Mouse (Mus musculus) stomach, postnatal 0 days (tissue): Measurements from ENCODE around the gene Zfyve21. TPM values are rescaled to one million over a fixed set of nuclear protein-coding genes. Genes with fewer than 3 reads are reported as not detected.
A peak's percentile ranks its signal among the peaks of the same experiment; 100 is the strongest.

Source experiments
- ATAC-seq: fragments of 200-750 bp; cut with Nextera tagmentation; 2 replicates; pipeline ENCODE4 v1.8.0; 2017; ENCODE audit not compliant: low FRiP score, low TSS enrichment
- DNase-seq: peaks from one replicate; pipeline ENCODE4 v3.0.0-alpha.2; 2016; ENCODE audit warnings: low spot score
- H3K27ac ChIP-seq: fragments of 300-500 bp; sonication (generic); replicated peaks from 2 replicates; pipeline ENCODE4 v1.5.1; 2014; ENCODE audit warnings: mild to moderate bottlenecking, control low read depth
- H3K27me3 ChIP-seq: fragments of 300-500 bp; sonication (generic); 2 replicates; pipeline ENCODE4 v1.6.1; 2014; ENCODE audit warnings: low read length; ENCODE audit not compliant: control insufficient read depth, insufficient read depth
- H3K36me3 ChIP-seq: fragments of 300-500 bp; sonication (generic); 2 replicates; pipeline ENCODE4 v1.6.1; 2014; ENCODE audit warnings: low read length, mixed read lengths; ENCODE audit not compliant: control insufficient read depth, insufficient read depth
- H3K4me1 ChIP-seq: fragments of 300-500 bp; sonication (generic); replicated peaks from 2 replicates; pipeline ENCODE4 v1.6.1; 2014; ENCODE audit warnings: antibody characterized with exemption; ENCODE audit not compliant: control insufficient read depth, insufficient read depth
- H3K4me2 ChIP-seq: fragments of 300-500 bp; sonication (generic); replicated peaks from 2 replicates; pipeline ENCODE4 v1.6.1; 2014; ENCODE audit warnings: low read depth, mild to moderate bottlenecking, control low read depth, moderate library complexity
- H3K4me3 ChIP-seq: fragments of 300-500 bp; sonication (generic); 2 replicates; pipeline ENCODE4 v1.5.1; 2014; ENCODE audit warnings: low read depth, low read length, control low read depth
- H3K9ac ChIP-seq: fragments of 300-500 bp; sonication (generic); 2 replicates; pipeline ENCODE4 v1.6.1; 2014; ENCODE audit warnings: mild to moderate bottlenecking, low read length, control low read depth, mixed read lengths
- H3K9me3 ChIP-seq: fragments of 300-500 bp; sonication (generic); 2 replicates; pipeline ENCODE4 v1.6.1; 2016; ENCODE audit warnings: low read length; ENCODE audit not compliant: control insufficient read depth
- CTCF ChIP-seq: IDR thresholded peaks from 2 replicates; pipeline ENCODE4 v1.5.1; 2016; ENCODE audit warnings: antibody characterized with exemption, low read depth, mild to moderate bottlenecking, moderate library complexity
- EP300 ChIP-seq: optimal IDR thresholded peaks from 2 replicates; pipeline ENCODE3; 2016; ENCODE audit warnings: antibody characterized with exemption
- WGBS: fragments of 180-500 bp; shearing (Covaris S2); extraction: QIAGEN DNeasy Blood & Tissue Kit; methylation state at CpG from one replicate; pipeline ENCODE4 v1.1.7; 2014; 5-methylcytosine and 5-hydroxymethylcytosine counted together
- polyA plus RNA-seq: library from polyadenylated mRNA; unstranded; fragments of >200 nt; fragmentation: Nextera tagmentation; extraction: Ambion mirVana; gene quantifications from 2 replicates; pipeline ENCODE4 v1.2.1, GENCODE M21; 2015

Gene Zfyve21
- polyA plus RNA-seq, 1 experiment from 2014 or later = 72.0 TPM

DNA sequence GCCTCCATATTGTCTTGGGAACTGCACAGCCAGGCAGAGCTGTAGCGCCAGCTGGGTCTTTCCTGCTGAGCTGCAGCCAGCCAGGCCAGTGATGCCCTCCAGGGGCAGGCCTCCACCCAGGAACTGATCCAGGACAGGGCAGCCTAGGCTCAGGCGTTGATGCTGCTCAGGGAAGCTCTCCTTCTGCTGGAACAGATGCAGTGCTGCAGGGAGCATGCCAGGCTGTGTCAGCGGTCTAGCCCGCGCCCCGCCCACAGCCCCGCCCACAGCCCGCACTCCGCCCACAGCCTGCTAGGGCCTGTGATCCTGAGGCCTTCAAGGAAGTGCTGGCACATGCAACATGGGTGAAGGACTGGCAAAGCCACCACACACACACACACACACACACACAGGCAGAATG is 4.2 kb upstream of the Zfyve21 start:
- H3K4me3 ChIP-seq = no peak overlapping the region
- TF ChIP-seq CTCF (peak; percentile 63), EP300 (no peak)
- H3K27ac ChIP-seq = peak overlapping the region; percentile 67
- H3K36me3 ChIP-seq = peaks cover 16% of the 10 kb centered on the region
- 3% methylated on average over 9 of the region's 9 CpGs for WGBS
- peak overlapping the region; percentile 13; the same call in 1 of the 2 replicates for H3K9ac ChIP-seq
- ATAC-seq (peak; percentile 76), DNase-seq (peak; percentile 96)
- no peaks in the 10 kb centered on the region for H3K9me3 ChIP-seq
- no peaks in the 10 kb centered on the region for H3K27me3 ChIP-seq
- H3K4me2 ChIP-seq = peak overlapping the region; percentile 9; the same call in 1 of the 2 replicates
- peaks cover 2% of the 10 kb centered on the region; the same call in 1 of the 2 replicates for H3K4me1 ChIP-seq

DNA sequence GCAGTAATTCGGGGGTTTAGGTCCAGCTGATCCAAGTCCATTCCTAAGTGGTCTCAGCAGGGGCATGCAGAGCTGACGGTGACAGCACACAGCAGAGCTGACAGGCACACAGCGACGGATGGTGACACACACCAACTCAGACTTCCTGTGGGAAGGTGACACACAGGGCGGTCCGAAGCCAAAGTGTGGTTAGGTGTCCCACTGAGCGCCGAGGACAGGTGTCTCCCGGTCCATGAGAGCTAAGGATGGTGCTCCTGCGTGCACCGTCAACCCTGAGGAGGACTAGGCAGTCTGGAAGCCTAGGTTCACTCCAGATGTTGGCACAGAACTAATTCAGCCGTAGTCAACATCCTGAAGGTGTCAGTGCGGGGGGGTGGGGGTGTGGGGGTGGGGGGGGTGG is 1.9 kb upstream of the Zfyve21 start:
- WGBS = 86% methylated on average over 12 of the region's 13 CpGs
- Histone ChIP-seq H3K27ac (no peak overlapping the region), H3K4me2 (no peak overlapping the region), H3K4me3 (no peak overlapping the region), H3K36me3 (0 out of 2 replicates have a peak, but pooled peaks cover 4% of the 10 kb centered on the region), H3K27me3 (no peaks in the 10 kb centered on the region), H3K9ac (no peak overlapping the region), H3K4me1 (peaks cover 8% of the 10 kb centered on the region), H3K9me3 (no peaks in the 10 kb centered on the region)
- DNase-seq = no peak
- no peak for TF ChIP-seq EP300
- no peak for TF ChIP-seq CTCF
- ATAC-seq = no peak

DNA sequence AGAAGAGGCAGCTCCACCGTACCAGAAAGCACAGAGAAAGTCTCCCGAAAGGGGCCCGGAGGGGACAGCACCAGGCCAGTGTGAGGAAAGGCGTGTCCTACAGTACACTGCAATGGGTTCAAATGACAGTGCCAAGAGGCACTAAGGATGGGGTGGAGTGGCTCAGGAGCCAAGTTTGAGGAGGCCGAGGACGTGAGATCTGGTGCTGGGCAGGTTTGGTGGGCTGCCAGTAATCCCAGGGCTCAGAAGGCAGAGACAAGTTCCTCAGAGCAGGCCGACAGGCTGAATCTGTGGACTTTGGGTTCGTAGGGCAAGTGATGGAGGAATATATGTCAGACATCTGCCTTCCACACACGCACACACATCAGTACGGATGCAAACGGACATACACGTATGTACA is 1.4 kb upstream of the Zfyve21 start:
- TF ChIP-seq EP300 = no peak
- TF ChIP-seq CTCF = no peak
- Histone ChIP-seq H3K9me3 (no peaks in the 10 kb centered on the region), H3K4me3 (peak overlapping the region; percentile 66; the same call in 1 of the 2 replicates), H3K9ac (no peak overlapping the region), H3K4me1 (peaks cover 8% of the 10 kb centered on the region), H3K27ac (no peak overlapping the region), H3K27me3 (no peaks in the 10 kb centered on the region), H3K36me3 (0 out of 2 replicates have a peak, but pooled peaks cover 4% of the 10 kb centered on the region), H3K4me2 (peak overlapping the region; percentile 82)
- ATAC-seq = no peak
- DNase-seq = no peak
- 56% methylated on average over 12 of the region's 12 CpGs for WGBS

DNA sequence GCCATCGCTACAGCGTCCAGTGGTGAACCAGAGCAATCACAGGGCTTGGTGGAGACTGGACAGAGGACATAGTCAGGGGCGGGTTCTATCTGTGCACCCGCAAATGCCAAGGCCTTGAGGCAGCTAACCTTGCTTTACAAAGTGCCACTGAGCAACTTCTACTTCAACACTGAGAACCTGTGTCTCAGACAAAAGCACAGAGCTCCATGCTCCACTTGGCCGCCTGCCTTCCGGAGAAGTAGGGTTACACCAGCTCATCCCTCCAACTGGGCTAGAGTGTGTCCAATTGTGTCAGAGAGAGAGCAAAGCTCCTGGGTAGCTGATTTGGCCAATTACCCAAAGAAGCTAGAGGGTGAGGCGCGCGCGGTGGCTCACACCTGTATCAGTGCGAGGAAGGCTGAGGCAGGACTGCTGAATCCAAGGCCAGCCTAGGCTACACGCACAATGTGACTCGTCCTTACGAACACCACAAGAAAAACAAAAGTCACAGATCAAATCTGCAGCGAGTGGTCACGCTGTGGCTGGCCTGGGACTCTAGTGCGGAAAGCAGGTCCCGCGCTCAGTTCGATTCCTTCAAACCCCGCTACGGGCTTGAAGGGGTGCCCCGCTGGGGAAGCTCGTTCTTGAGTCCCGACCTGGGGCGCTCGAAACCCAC is 732 bp upstream of the Zfyve21 start:
- no peaks in the 10 kb centered on the region for H3K27me3 ChIP-seq
- DNase-seq (no peak), ATAC-seq (no peak)
- no peaks in the 10 kb centered on the region for H3K9me3 ChIP-seq
- H3K4me3 ChIP-seq = peak overlapping the region; percentile 66
- H3K27ac ChIP-seq = peak overlapping the region; percentile 30; the same call in 1 of the 2 replicates
- TF ChIP-seq CTCF = no peak
- TF ChIP-seq EP300 = no peak
- peaks cover 8% of the 10 kb centered on the region for H3K4me1 ChIP-seq
- H3K36me3 ChIP-seq = no peaks in the 10 kb centered on the region
- peak overlapping the region; percentile 67 for H3K9ac ChIP-seq
- H3K4me2 ChIP-seq = peak overlapping the region; percentile 82
- WGBS = 4% methylated on average over 27 of the region's 27 CpGs

DNA sequence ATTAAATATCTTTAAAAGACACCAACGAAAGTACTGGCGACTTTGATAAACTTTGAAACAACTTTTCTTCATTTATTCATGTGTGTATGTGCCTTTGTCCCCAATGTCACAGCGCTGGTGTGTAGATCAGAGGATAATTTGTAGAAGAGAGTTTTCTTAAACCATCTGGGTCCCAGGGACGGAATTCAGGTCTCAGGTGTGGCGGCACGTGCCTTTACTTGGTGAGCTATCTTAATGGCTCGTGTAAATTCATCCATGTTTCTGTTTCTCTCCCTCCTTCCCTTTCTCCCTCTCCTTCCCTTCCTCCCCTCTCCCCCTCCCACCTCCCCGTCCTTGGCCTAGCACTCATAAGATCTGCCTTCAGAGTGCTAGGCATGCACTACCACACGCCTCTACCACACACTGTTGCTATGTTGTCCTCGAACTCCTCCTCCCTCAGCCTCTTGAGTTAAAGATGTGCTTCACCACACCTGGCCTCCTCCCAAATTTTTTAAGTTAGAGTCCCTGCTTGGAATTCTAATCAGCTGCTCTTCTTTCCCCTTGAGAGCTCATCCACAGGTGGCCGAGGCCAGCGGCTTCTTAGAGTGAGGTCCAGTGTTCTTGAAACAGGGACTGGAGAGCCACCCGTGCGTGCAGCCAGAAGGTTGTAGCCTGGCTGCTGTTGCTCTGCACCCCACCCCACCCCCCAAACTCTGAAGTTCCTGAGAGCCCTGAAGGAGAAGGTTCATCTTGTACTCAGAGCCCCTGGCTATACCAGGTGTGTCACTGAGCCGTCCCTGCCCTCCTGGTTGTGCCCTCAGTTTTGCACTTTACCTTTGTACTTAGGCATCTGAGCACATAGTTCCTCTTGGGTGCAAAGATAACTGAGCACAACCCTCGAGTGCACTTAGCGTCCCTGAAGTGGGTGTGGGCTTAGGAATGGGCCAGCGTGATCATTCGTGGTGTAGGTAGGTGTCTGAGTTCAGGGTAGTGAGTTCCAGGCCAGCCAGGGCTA is 1.1 kb downstream of the Zfyve21 start:
- Histone ChIP-seq H3K4me3 (peak overlapping the region; percentile 88), H3K27ac (peak overlapping the region; percentile 95), H3K27me3 (no peaks in the 10 kb centered on the region), H3K4me1 (peaks cover 8% of the 10 kb centered on the region), H3K9me3 (no peaks in the 10 kb centered on the region), H3K36me3 (no peaks in the 10 kb centered on the region), H3K4me2 (peak overlapping the region; percentile 69), H3K9ac (peak overlapping the region; percentile 83)
- TF ChIP-seq CTCF (no peak), EP300 (no peak)
- DNase-seq (peak; percentile 33), ATAC-seq (no peak)
- WGBS = 19% methylated on average over 19 of the region's 19 CpGs
